8 mouse cellular contexts compared by ENCODE assay signal in the genomic region with DNA sequence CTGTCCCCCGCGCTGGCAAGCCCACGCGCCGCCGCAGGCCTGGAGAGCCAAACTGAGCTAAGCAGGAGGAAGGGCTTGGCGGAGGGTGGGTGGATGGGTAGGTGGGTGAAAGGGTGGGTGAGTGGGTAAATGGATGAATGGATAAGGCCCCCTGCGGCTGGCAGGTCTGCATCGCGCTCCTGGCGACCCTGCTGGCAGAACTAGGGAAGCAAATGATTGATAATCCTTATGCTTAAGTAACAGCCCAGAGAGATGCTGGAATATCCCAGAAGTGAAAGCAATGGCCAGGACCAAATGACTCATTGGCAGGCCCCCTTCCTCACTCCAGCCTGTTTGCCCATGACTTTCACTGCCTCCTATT. TPM values are rescaled to one million over a fixed set of nuclear protein-coding genes. Genes with fewer than 3 reads are reported as not detected.
DNase-seq lines count a peak whose midpoint lies in the region; ATAC-seq and TF ChIP-seq lines count a peak whose summit lies in the region.

No protein-coding gene starts in this region.

- H3K36me3 ChIP-seq in kidney, embryonic 16.5 days (ENCODE audit: insufficient read depth, low read length), result no peaks in the 10 kb centered on the region
- H3K36me3 ChIP-seq in hindbrain, postnatal 0 days (ENCODE audit: insufficient read depth, low read length), result no peaks in the 10 kb centered on the region
- H3K36me3 ChIP-seq in myocyte (ENCODE audit: control insufficient read depth, insufficient read depth), result no peaks in the 10 kb centered on the region

- H3K4me1 ChIP-seq in kidney, embryonic 16.5 days (ENCODE audit: insufficient read depth, low read length), result peaks cover 7% of the 10 kb centered on the region; the same call in 1 of the 2 replicates
- peaks cover 4% of the 10 kb centered on the region for H3K4me1 ChIP-seq in cortical plate, adult 2 months (ENCODE audit: control insufficient read depth, insufficient read depth, low read length)
- 0 out of 2 replicates have a peak, but pooled peaks cover 5% of the 10 kb centered on the region for H3K4me1 ChIP-seq in hindbrain, postnatal 0 days (ENCODE audit: insufficient read depth, low read length)

- TF ChIP-seq POLR2A in cortical plate, adult 2 months (IDR thresholded peaks at IDR 0.05; ENCODE audit: extremely low read depth, insufficient read depth, low read length), result no peak
- no peak for TF ChIP-seq POLR2A in myocyte (IDR thresholded peaks at IDR 0.05; ENCODE audit: insufficient read length, low read depth)

- H3K4me3 ChIP-seq in kidney, embryonic 16.5 days (ENCODE audit: low read length), result peak overlapping the region; percentile 52
- H3K4me3 ChIP-seq in cortical plate, adult 2 months (ENCODE audit: insufficient read depth, low read length), result peak overlapping the region; percentile 75
- H3K4me3 ChIP-seq in hindbrain, postnatal 0 days (ENCODE audit: low read length), result peak overlapping the region; percentile 89
- H3K4me3 ChIP-seq in myocyte, result no peak overlapping the region

- DNase-seq in kidney, postnatal 4 days, result no peak
- no peak for DNase-seq in hindbrain, postnatal 0 days (ENCODE audit: low spot score)
- DNase-seq in cerebellum, adult 11-12 months, result no peak
- DNase-seq in frontal cortex, postnatal 36 days (ENCODE audit: low spot score in 2 of 2), result no peak
- no peak for DNase-seq in thymus, postnatal 25 days

- WGBS in kidney, embryonic 16.5 days, result 2% methylated on average over 11 of the region's 11 CpGs
- 0% methylated on average over 11 of the region's 11 CpGs for WGBS in hindbrain, postnatal 0 days

- H3K9me3 ChIP-seq in kidney, embryonic 16.5 days (ENCODE audit: low read length), result no peaks in the 10 kb centered on the region
- no peaks in the 10 kb centered on the region for H3K9me3 ChIP-seq in hindbrain, postnatal 0 days (ENCODE audit: low read length)

- no peaks in the 10 kb centered on the region for H3K79me2 ChIP-seq in myocyte (ENCODE audit: control insufficient read depth, insufficient read depth)

- H3ac ChIP-seq in myocyte (ENCODE audit: control insufficient read depth, insufficient read length), result peak overlapping the region; percentile 28

- TF ChIP-seq CTCF in cortical plate, adult 2 months (IDR thresholded peaks at IDR 0.05; ENCODE audit: extremely low read depth, insufficient read depth, low read length), result no peak
- TF ChIP-seq CTCF in hindbrain, postnatal 0 days (IDR thresholded peaks at IDR 0.05; ENCODE audit: low read depth), result peak; percentile 54

- peaks cover 18% of the 10 kb centered on the region for H3K27me3 ChIP-seq in kidney, embryonic 16.5 days (ENCODE audit: insufficient read depth, low read length)
- no peaks in the 10 kb centered on the region for H3K27me3 ChIP-seq in hindbrain, postnatal 0 days (ENCODE audit: insufficient read depth, low read length)
- peaks cover 10% of the 10 kb centered on the region for H3K27me3 ChIP-seq in myocyte (ENCODE audit: control insufficient read depth, insufficient read depth, insufficient read length)

- H3K9ac ChIP-seq in kidney, embryonic 16.5 days (replicated peaks; ENCODE audit: low read length), result peak overlapping the region; percentile 30
- H3K9ac ChIP-seq in hindbrain, postnatal 0 days (replicated peaks; ENCODE audit: low read length), result peak overlapping the region; percentile 84

- ATAC-seq in kidney, embryonic 16.5 days (ENCODE audit: low FRiP score, low TSS enrichment), result no peak
- ATAC-seq in hindbrain, postnatal 0 days, result peak; percentile 86; the same call in 1 of the 2 replicates

- peak overlapping the region; percentile 81 for H3K4me2 ChIP-seq in kidney, embryonic 16.5 days (replicated peaks; ENCODE audit: low read depth, low read length)
- H3K4me2 ChIP-seq in hindbrain, postnatal 0 days (ENCODE audit: low read depth, low read length), result peak overlapping the region; percentile 70
- peak overlapping the region; percentile 67 for H3K4me2 ChIP-seq in myocyte (ENCODE audit: low read depth)

- H3K27ac ChIP-seq in kidney, embryonic 16.5 days (ENCODE audit: low read length), result no peak overlapping the region
- H3K27ac ChIP-seq in cortical plate, adult 2 months (ENCODE audit: insufficient read depth, low read length), result peak overlapping the region; percentile 90; the same call in 1 of the 2 replicates
- H3K27ac ChIP-seq in hindbrain, postnatal 0 days, result peak overlapping the region; percentile 89

TF ChIP-seq in myocyte, 11 proteins besides CTCF, POLR2A, EP300 and RAD21:
- no peak for TF ChIP-seq TCF3 (IDR thresholded peaks at IDR 0.05; ENCODE audit: insufficient read length, low read depth)
- no peak for TF ChIP-seq SRF (IDR thresholded peaks at IDR 0.05; ENCODE audit: control insufficient read depth, insufficient read length, low read depth)
- TF ChIP-seq MYOD1 (IDR thresholded peaks at IDR 0.05; ENCODE audit: control insufficient read depth in 1 of 3, insufficient read length in 2 of 3, low read depth in 2 of 3), result no peak
- TF ChIP-seq POLR2AphosphoS2 (IDR thresholded peaks at IDR 0.05; ENCODE audit: insufficient read length, low read depth), result no peak
- TF ChIP-seq TCF12 (IDR thresholded peaks at IDR 0.05; ENCODE audit: insufficient read depth, poor library complexity, severe bottlenecking), result no peak
- TF ChIP-seq MYOG (IDR thresholded peaks at IDR 0.05; ENCODE audit: control insufficient read depth in 1 of 3, insufficient read depth in 1 of 3, insufficient read length in 2 of 3, low read depth in 2 of 3), result no peak
- no peak for TF ChIP-seq MAX (IDR thresholded peaks at IDR 0.05; ENCODE audit: low read depth)
- no peak for TF ChIP-seq REST (IDR thresholded peaks at IDR 0.05; ENCODE audit: insufficient read depth, insufficient read length)
- no peak for TF ChIP-seq CEBPB (IDR thresholded peaks at IDR 0.05; ENCODE audit: insufficient read depth, poor library complexity, severe bottlenecking)
- no peak for TF ChIP-seq USF1 (IDR thresholded peaks at IDR 0.05; ENCODE audit: low read depth)
- no peak for TF ChIP-seq E2F4 (IDR thresholded peaks at IDR 0.05; ENCODE audit: insufficient read depth)
TF ChIP-seq in myocyte: peak in this region for 0.

RNA-seq across cellular contexts. Expression of a gene that starts 0.4 kb away (rescaled TPM):
- 0.59 and 0.76 TPM in 2 replicates for polyA plus RNA-seq in kidney, embryonic 16.5 days (2015; fragmentation: Nextera tagmentation; extraction: Ambion mirVana)
- 90.9 and 97.6 TPM in 2 replicates for polyA plus RNA-seq in cortical plate, adult 2 months (2012; rRNA removed)
- total RNA-seq in hindbrain, postnatal 0 days (2014; rRNA removed), result 32.5 and 35.2 TPM in 2 replicates
- polyA plus RNA-seq in hindbrain, postnatal 0 days (2015; fragmentation: Nextera tagmentation; extraction: Ambion mirVana), result 40.8 and 41.6 TPM in 2 replicates
- polyA plus RNA-seq in myocyte (2012; fragmentation: generic; extraction: Trizol), result 0.16 TPM

Comparison
In these comparisons a context has a peak if more than half of its experiments do, and no peak if none do; other contexts are left out.
1. RNA of a gene that starts 0.4 kb away (polyA plus RNA-seq): 90.9 to 97.6 TPM in cortical plate, adult 2 months and 40.8 to 41.6 TPM in hindbrain, postnatal 0 days; 0.59 to 0.76 TPM in kidney, embryonic 16.5 days and 0.16 TPM in myocyte (single experiment); every median in the first group is over 10 times any median in the second.
2. Peak in every context shown above with its lines, with median percentiles within 50 percentile points of each other: H3K4me2 ChIP-seq.